Mouse (Mus musculus): ENCODE measurements around the gene Klhl35. TPM values are rescaled to one million over a fixed set of nuclear protein-coding genes. Genes with fewer than 3 reads are reported as not detected.

The Klhl35 gene
- total RNA-seq, 1 experiment from 2014 or later = 1.3 TPM

GRCm38 (mm10) chr7:99452859-99453258, 12.9 kb upstream of the Klhl35 start:
- DNase-seq = no peak

- DNase-seq = no peak
Observed at GRCm38 (mm10) chr7:99454044-99454443, 11.8 kb upstream of the Klhl35 start.

- no peak for DNase-seq
Observed at GRCm38 (mm10) chr7:99458849-99459248, 7.0 kb upstream of the Klhl35 start.

- peak; percentile 47 for DNase-seq
Observed at GRCm38 (mm10) chr7:99459888-99460652, 5.7 kb upstream of the Klhl35 start.

- DNase-seq = no peak
Observed at GRCm38 (mm10) chr7:99463120-99463519, 2.7 kb upstream of the Klhl35 start.

- peak; percentile 72 for DNase-seq
Observed at GRCm38 (mm10) chr7:99467916-99468282, 2.1 kb downstream of the Klhl35 start.

GRCm38 (mm10) chr7:99468283-99469132, 2.7 kb downstream of the Klhl35 start:
- peak; percentile 84 for DNase-seq

- DNase-seq = peak; percentile 51
Observed at GRCm38 (mm10) chr7:99469680-99470405, 4.0 kb downstream of the Klhl35 start.

- DNase-seq = no peak
Observed at GRCm38 (mm10) chr7:99471578-99471977, 5.8 kb downstream of the Klhl35 start.

- peak; percentile 63 for DNase-seq
Observed at GRCm38 (mm10) chr7:99473638-99474407, 8.0 kb downstream of the Klhl35 start.

GRCm38 (mm10) chr7:99474836-99475561, 9.2 kb downstream of the Klhl35 start:
- no peak for DNase-seq

GRCm38 (mm10) chr7:99475562-99475911, 9.7 kb downstream of the Klhl35 start:
- DNase-seq = no peak

GRCm38 (mm10) chr7:99476558-99477114, 10.8 kb downstream of the Klhl35 start:
- no peak for DNase-seq

- no peak for DNase-seq
Observed at GRCm38 (mm10) chr7:99477235-99477634, 11.4 kb downstream of the Klhl35 start.

- no peak for DNase-seq
Observed at GRCm38 (mm10) chr7:99482637-99483036, 16.8 kb downstream of the Klhl35 start.

- DNase-seq = peak; percentile 95
Observed at GRCm38 (mm10) chr7:99483271-99483923, 17.6 kb downstream of the Klhl35 start, which contains the start of gene Rps3. TSS of gene Rps3 (minus strand) at chr7:99483738.

GRCm38 (mm10) chr7:99483924-99484319, 18.1 kb downstream of the Klhl35 start:
- DNase-seq = no peak

- DNase-seq = no peak
Observed at GRCm38 (mm10) chr7:99484679-99485078, 18.9 kb downstream of the Klhl35 start.

- no peak for DNase-seq
Observed at GRCm38 (mm10) chr7:99489708-99490107, 23.9 kb downstream of the Klhl35 start.

GRCm38 (mm10) chr7:99499128-99499527, 33.3 kb downstream of the Klhl35 start:
- DNase-seq = no peak
